Mouse (Mus musculus) E14TG2a.4 (cell line): Measurements from ENCODE around the gene 1700037H04Rik.

Experiments
- CTCF ChIP-seq: conservative IDR thresholded peaks from 2 replicates; pipeline ENCODE4 v1.5.1; 2014; ENCODE audit warnings: low read length
- POU5F1 ChIP-seq: IDR thresholded peaks from 2 replicates; pipeline ENCODE4 v1.6.1; 2014; ENCODE audit warnings: low read length, borderline replicate concordance

- TF ChIP-seq CTCF, result no peak
- no peak for TF ChIP-seq POU5F1
Measured at GRCm38 (mm10) chr2:131160671-131161111, 810 bp upstream of the 1700037H04Rik start.
